ENCODE assay signal across 9 mouse cellular contexts in the genomic region with DNA sequence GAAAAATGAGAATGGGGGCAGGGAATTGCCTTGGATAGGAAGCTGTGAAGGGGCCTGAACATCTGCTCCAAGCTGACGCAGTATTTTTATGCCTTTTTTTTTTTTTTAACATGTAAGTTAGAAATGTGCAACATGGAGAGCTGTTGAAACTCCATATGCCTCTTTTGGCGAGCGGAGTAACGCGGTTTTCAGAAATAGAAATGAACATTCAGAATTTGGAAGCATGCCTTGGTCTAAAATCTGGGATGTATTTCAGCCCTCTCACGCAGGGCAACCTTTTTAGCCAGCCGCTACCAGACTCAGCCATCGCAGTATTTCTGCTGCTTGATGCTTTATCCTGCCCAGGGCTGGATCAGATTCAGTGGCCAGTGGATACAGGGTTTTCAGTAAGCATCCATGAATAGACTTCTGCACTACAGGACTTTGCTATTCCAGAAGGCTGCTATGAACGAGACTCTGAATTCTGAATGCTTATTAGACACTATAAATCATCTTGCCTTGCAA.
DNase-seq lines count a peak whose midpoint lies in the region; ATAC-seq and TF ChIP-seq lines count a peak whose summit lies in the region.
"Had no signal": no experiment of that assay in that cellular context is flagged by ENCODE, and none has a peak within 500 bp of the region (broad histone marks: within the 10 kb centered on the region; RNA-seq: fewer than 3 reads in every experiment).

No protein-coding gene starts in this region.

- H3K4me1 ChIP-seq in forebrain, embryonic 13.5 days, result peaks cover 15% of the 10 kb centered on the region; the same call in 1 of the 2 replicates
- H3K4me1 ChIP-seq in forebrain, embryonic 11.5 days (replicated peaks; ENCODE audit: control insufficient read depth, insufficient read depth, low read length), result no peaks in the 10 kb centered on the region
- H3K4me1 ChIP-seq in hindbrain, embryonic 16.5 days (ENCODE audit: control insufficient read depth, insufficient read depth, low read depth, low read length), result no peaks in the 10 kb centered on the region; the same call in 1 of the 2 replicates
- no peaks in the 10 kb centered on the region for H3K4me1 ChIP-seq in limb, embryonic 14.5 days (ENCODE audit: control insufficient read depth, insufficient read depth, low read length)
- no peaks in the 10 kb centered on the region for H3K4me1 ChIP-seq in liver, postnatal 0 days (ENCODE audit: insufficient read depth)
- H3K4me1 ChIP-seq: liver, embryonic 15.5 days had no signal

- ATAC-seq in forebrain, embryonic 13.5 days, result peak; percentile 66; the same call in 1 of the 2 replicates
- no peak for ATAC-seq in forebrain, embryonic 11.5 days (replicated peaks; ENCODE audit: low FRiP score)
- no peak for ATAC-seq in hindbrain, embryonic 16.5 days
- no peak for ATAC-seq in limb, embryonic 14.5 days (ENCODE audit: low FRiP score, low read depth)
- no peak for ATAC-seq in liver, postnatal 0 days
- ATAC-seq in granulocyte monocyte progenitor cell, adult 5-6 weeks (replicated peaks; ENCODE audit: poor library complexity, severe bottlenecking), result no peak

- TF ChIP-seq EP300 in liver, postnatal 0 days (IDR thresholded peaks at IDR 0.05; ENCODE audit: low read depth), result no peak

- DNase-seq in forebrain, embryonic 11.5 days (ENCODE audit: low spot score), result no peak
- DNase-seq in cerebellum, adult 8-10 months, result peak; percentile 64
- peak; percentile 54 for DNase-seq in limb, embryonic 14.5 days (ENCODE audit: low spot score)
- DNase-seq in adrenal gland, postnatal 25 days, result no peak
- no peak for DNase-seq in liver, postnatal 0 days

- H3K27me3 ChIP-seq in forebrain, embryonic 13.5 days, result no peaks in the 10 kb centered on the region
- H3K27me3 ChIP-seq in forebrain, embryonic 11.5 days (ENCODE audit: control insufficient read depth, insufficient read depth, low read length), result no peaks in the 10 kb centered on the region
- H3K27me3 ChIP-seq in hindbrain, embryonic 16.5 days (replicated peaks; ENCODE audit: control insufficient read depth, insufficient read depth, low read length), result no peaks in the 10 kb centered on the region
- H3K27me3 ChIP-seq in limb, embryonic 14.5 days (ENCODE audit: control insufficient read depth, insufficient read depth, low read length), result no peaks in the 10 kb centered on the region
- H3K27me3 ChIP-seq in liver, postnatal 0 days (ENCODE audit: insufficient read depth, low read length), result no peaks in the 10 kb centered on the region
- H3K27me3 ChIP-seq: liver, embryonic 15.5 days had no signal

- H3K36me3 ChIP-seq in forebrain, embryonic 13.5 days (ENCODE audit: poor library complexity, severe bottlenecking), result no peaks in the 10 kb centered on the region
- H3K36me3 ChIP-seq in forebrain, embryonic 11.5 days (ENCODE audit: control insufficient read depth, insufficient read depth, low read length), result no peaks in the 10 kb centered on the region
- no peaks in the 10 kb centered on the region for H3K36me3 ChIP-seq in hindbrain, embryonic 16.5 days (ENCODE audit: control insufficient read depth, insufficient read depth, low read length)
- no peaks in the 10 kb centered on the region for H3K36me3 ChIP-seq in limb, embryonic 14.5 days (ENCODE audit: control insufficient read depth, insufficient read depth, low read length)
- no peaks in the 10 kb centered on the region for H3K36me3 ChIP-seq in liver, postnatal 0 days (replicated peaks; ENCODE audit: insufficient read depth, low read length)
- H3K36me3 ChIP-seq: liver, embryonic 15.5 days had no signal

- H3K4me3 ChIP-seq in forebrain, embryonic 13.5 days, result no peak overlapping the region
- no peak overlapping the region for H3K4me3 ChIP-seq in forebrain, embryonic 11.5 days (ENCODE audit: low read depth, low read length)
- H3K4me3 ChIP-seq in hindbrain, embryonic 16.5 days (ENCODE audit: low read length), result no peak overlapping the region
- no peak overlapping the region for H3K4me3 ChIP-seq in limb, embryonic 14.5 days (replicated peaks; ENCODE audit: low read length)
- no peak overlapping the region for H3K4me3 ChIP-seq in liver, postnatal 0 days (ENCODE audit: low read depth, low read length)
- H3K4me3 ChIP-seq: liver, embryonic 15.5 days had no signal

- H3K27ac ChIP-seq in forebrain, embryonic 13.5 days, result peak overlapping the region; percentile 59; the same call in 1 of the 2 replicates
- H3K27ac ChIP-seq in forebrain, embryonic 11.5 days (ENCODE audit: low read depth, low read length), result no peak overlapping the region
- peak overlapping the region; percentile 25; the same call in 1 of the 2 replicates for H3K27ac ChIP-seq in hindbrain, embryonic 16.5 days (ENCODE audit: low read depth, low read length)
- H3K27ac ChIP-seq in limb, embryonic 14.5 days (replicated peaks; ENCODE audit: low read depth, low read length), result no peak overlapping the region
- no peak overlapping the region for H3K27ac ChIP-seq in liver, postnatal 0 days (ENCODE audit: low read depth)
- H3K27ac ChIP-seq: liver, embryonic 15.5 days had no signal

- no peak for TF ChIP-seq POLR2A in limb, embryonic 14.5 days (IDR thresholded peaks at IDR 0.05; ENCODE audit: borderline replicate concordance, extremely low read depth, insufficient read depth, insufficient read length)

- H3K4me2 ChIP-seq in forebrain, embryonic 13.5 days, result no peak overlapping the region
- no peak overlapping the region for H3K4me2 ChIP-seq in forebrain, embryonic 11.5 days (ENCODE audit: low read depth, low read length, severe bottlenecking)
- no peak overlapping the region for H3K4me2 ChIP-seq in hindbrain, embryonic 16.5 days (ENCODE audit: low read length)
- no peak overlapping the region for H3K4me2 ChIP-seq in limb, embryonic 14.5 days (replicated peaks; ENCODE audit: low read depth, low read length, severe bottlenecking)
- H3K4me2 ChIP-seq in liver, postnatal 0 days (ENCODE audit: low read depth, low read length), result no peak overlapping the region
- H3K4me2 ChIP-seq: liver, embryonic 15.5 days had no signal

- no peaks in the 10 kb centered on the region for H3K9me3 ChIP-seq in forebrain, embryonic 13.5 days (replicated peaks)
- no peaks in the 10 kb centered on the region for H3K9me3 ChIP-seq in forebrain, embryonic 11.5 days (ENCODE audit: control insufficient read depth, low read length)
- no peaks in the 10 kb centered on the region for H3K9me3 ChIP-seq in hindbrain, embryonic 16.5 days (ENCODE audit: control insufficient read depth, low read length)
- no peaks in the 10 kb centered on the region for H3K9me3 ChIP-seq in limb, embryonic 14.5 days (ENCODE audit: control insufficient read depth, low read length)
- H3K9me3 ChIP-seq in liver, postnatal 0 days (ENCODE audit: low read length), result no peaks in the 10 kb centered on the region
- H3K9me3 ChIP-seq: liver, embryonic 15.5 days had no signal

- no peak for TF ChIP-seq CTCF in liver, postnatal 0 days (IDR thresholded peaks at IDR 0.05; ENCODE audit: low read depth)

- no peak overlapping the region for H3K9ac ChIP-seq in forebrain, embryonic 13.5 days
- no peak overlapping the region for H3K9ac ChIP-seq in forebrain, embryonic 11.5 days (ENCODE audit: low read length)
- no peak overlapping the region for H3K9ac ChIP-seq in hindbrain, embryonic 16.5 days (ENCODE audit: low read depth, low read length)
- no peak overlapping the region for H3K9ac ChIP-seq in limb, embryonic 14.5 days (ENCODE audit: low read depth, low read length, severe bottlenecking)
- H3K9ac ChIP-seq in liver, postnatal 0 days (replicated peaks), result no peak overlapping the region
- H3K9ac ChIP-seq: liver, embryonic 15.5 days had no signal

- 73% methylated on average over 9 of the region's 9 CpGs for WGBS in forebrain, embryonic 13.5 days
- WGBS in forebrain, embryonic 11.5 days, result 91% methylated on average over 9 of the region's 9 CpGs
- WGBS in hindbrain, embryonic 16.5 days, result 61% methylated on average over 9 of the region's 9 CpGs
- whole genome bisulfite sequencing in limb, embryonic 14.5 days, result 54% methylated on average over 9 of the region's 9 CpGs
- WGBS in liver, postnatal 0 days (ENCODE audit: insufficient replicate concordance), result 87% methylated on average over 9 of the region's 9 CpGs

Comparison
In these comparisons a context has a peak if more than half of its experiments do, and no peak if none do; other contexts are left out.
1. H3K27ac ChIP-seq: peak in forebrain, embryonic 13.5 days (single experiment) and hindbrain, embryonic 16.5 days (single experiment); none in forebrain, embryonic 11.5 days (single experiment), limb, embryonic 14.5 days (single experiment) and liver, postnatal 0 days (single experiment).
2. DNase-seq: peak in cerebellum, adult 8-10 months (single experiment) and limb, embryonic 14.5 days (single experiment); none in forebrain, embryonic 11.5 days (single experiment), adrenal gland, postnatal 25 days (single experiment) and liver, postnatal 0 days (single experiment).